Mouse (Mus musculus): ENCODE results near the gene Gpr3. TPM values are rescaled to one million over a fixed set of nuclear protein-coding genes. Genes with fewer than 3 reads are reported as not detected.
A peak's percentile ranks its signal among the peaks of the same experiment; 100 is the strongest.

The Gpr3 gene
- polyA plus RNA-seq, 1 experiment from 2014 or later = 0.34 TPM

GRCm38 (mm10) chr4:133184031-133184897 is 28.1 kb downstream of the Gpr3 start:
- peaks cover 27% of the 10 kb centered on the region for H3K36me3 ChIP-seq

GRCm38 (mm10) chr4:133182439-133183033 is 29.8 kb downstream of the Gpr3 start:
- no peak overlapping the region for H3K9ac ChIP-seq
- H3K27ac ChIP-seq = peak overlapping the region; percentile 32; the same call in 1 of the 2 replicates
- peaks cover 19% of the 10 kb centered on the region for H3K36me3 ChIP-seq
- no peaks in the 10 kb centered on the region for H3K27me3 ChIP-seq
- ATAC-seq (replicated peaks; ENCODE audit: insufficient number of reproducible peaks, insufficient read depth, low FRiP score, low read depth) = no peak
- no peaks in the 10 kb centered on the region for H3K9me3 ChIP-seq (replicated peaks)
- no peak overlapping the region for H3K4me2 ChIP-seq
- no peak overlapping the region for H3K4me3 ChIP-seq
- peaks cover 45% of the 10 kb centered on the region for H3K4me1 ChIP-seq (replicated peaks)
- WGBS = 75% methylated on average over 8 of the region's 8 CpGs

More at GRCm38 (mm10) chr4:133184031-133184897, 28.1 kb downstream of the Gpr3 start:
- H3K27me3 ChIP-seq = no peaks in the 10 kb centered on the region
- H3K4me1 ChIP-seq (replicated peaks) = peaks cover 40% of the 10 kb centered on the region
- no peak overlapping the region for H3K4me3 ChIP-seq
- H3K9me3 ChIP-seq (replicated peaks) = no peaks in the 10 kb centered on the region
- H3K9ac ChIP-seq = no peak overlapping the region
- H3K4me2 ChIP-seq = no peak overlapping the region
- 56% methylated on average over 14 of the region's 14 CpGs for WGBS
- peak overlapping the region; percentile 76 for H3K27ac ChIP-seq
- ATAC-seq (replicated peaks; ENCODE audit: insufficient number of reproducible peaks, insufficient read depth, low FRiP score, low read depth) = no peak

GRCm38 (mm10) chr4:133179258-133179657 is 33.1 kb downstream of the Gpr3 start:
- Histone ChIP-seq H3K27ac (no peak overlapping the region), H3K27me3 (no peaks in the 10 kb centered on the region), H3K4me1 (replicated peaks) (peaks cover 55% of the 10 kb centered on the region), H3K36me3 (peaks cover 7% of the 10 kb centered on the region), H3K9ac (no peak overlapping the region), H3K4me3 (no peak overlapping the region), H3K9me3 (replicated peaks) (no peaks in the 10 kb centered on the region), H3K4me2 (no peak overlapping the region)
- ATAC-seq (replicated peaks; ENCODE audit: insufficient number of reproducible peaks, insufficient read depth, low FRiP score, low read depth) = no peak
- WGBS = 90% methylated on average over 7 of the region's 7 CpGs

- H3K4me3 ChIP-seq = no peak overlapping the region
- 73% methylated on average over 5 of the region's 5 CpGs for whole genome bisulfite sequencing
- H3K27me3 ChIP-seq = no peaks in the 10 kb centered on the region
- H3K4me2 ChIP-seq = no peak overlapping the region
- no peak overlapping the region for H3K27ac ChIP-seq
- no peaks in the 10 kb centered on the region for H3K9me3 ChIP-seq (replicated peaks)
- H3K4me1 ChIP-seq (replicated peaks) = peaks cover 50% of the 10 kb centered on the region
- ATAC-seq (replicated peaks; ENCODE audit: insufficient number of reproducible peaks, insufficient read depth, low FRiP score, low read depth) = no peak
- H3K9ac ChIP-seq = no peak overlapping the region
- H3K36me3 ChIP-seq = peaks cover 7% of the 10 kb centered on the region
Measured at GRCm38 (mm10) chr4:133178305-133178704, 34.0 kb downstream of the Gpr3 start.

DNA sequence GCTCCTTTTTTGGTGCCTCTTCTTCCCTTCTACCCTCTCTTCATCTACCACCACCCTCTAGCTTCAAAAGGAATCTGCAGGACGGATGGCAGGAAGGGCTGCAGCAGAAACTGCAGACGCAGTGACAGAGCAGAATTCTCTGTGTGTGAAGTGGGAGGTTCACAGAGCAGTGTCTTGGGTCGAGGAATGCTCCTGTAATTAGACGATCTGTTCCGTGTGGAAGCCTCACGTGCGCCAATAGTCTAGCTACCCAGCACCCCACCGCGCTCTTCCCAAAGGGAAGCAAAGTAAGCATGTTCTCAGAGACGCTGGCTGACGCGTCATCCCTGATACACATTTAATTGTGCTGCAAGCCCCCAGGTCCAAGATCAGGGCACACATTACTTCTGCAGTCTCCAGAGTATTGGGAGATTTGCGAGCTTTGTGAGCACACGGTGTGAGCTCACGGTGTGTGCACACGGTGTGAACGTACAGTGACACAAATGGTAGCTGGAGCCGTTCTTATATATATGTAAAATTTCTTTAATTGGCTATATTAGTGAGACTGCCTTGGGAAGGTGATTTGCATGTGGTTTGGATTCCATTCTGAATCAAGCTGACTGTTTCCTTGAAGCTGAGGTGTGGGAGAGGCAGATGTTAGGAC is 35.5 kb downstream of the Gpr3 start:
- peak overlapping the region; percentile 31; the same call in 1 of the 2 replicates for H3K4me2 ChIP-seq
- no peak overlapping the region for H3K4me3 ChIP-seq
- 0 out of 2 replicates have a peak, but pooled peaks have one; percentile 28 for ATAC-seq (replicated peaks; ENCODE audit: insufficient number of reproducible peaks, insufficient read depth, low FRiP score, low read depth)
- no peak overlapping the region; the same call in 1 of the 2 replicates for H3K9ac ChIP-seq
- H3K36me3 ChIP-seq = peaks cover 7% of the 10 kb centered on the region
- H3K9me3 ChIP-seq (replicated peaks) = no peaks in the 10 kb centered on the region
- no peaks in the 10 kb centered on the region for H3K27me3 ChIP-seq
- peak overlapping the region; percentile 57 for H3K27ac ChIP-seq
- peaks cover 50% of the 10 kb centered on the region for H3K4me1 ChIP-seq (replicated peaks)
- 64% methylated on average over 18 of the region's 18 CpGs for whole genome bisulfite sequencing

DNA sequence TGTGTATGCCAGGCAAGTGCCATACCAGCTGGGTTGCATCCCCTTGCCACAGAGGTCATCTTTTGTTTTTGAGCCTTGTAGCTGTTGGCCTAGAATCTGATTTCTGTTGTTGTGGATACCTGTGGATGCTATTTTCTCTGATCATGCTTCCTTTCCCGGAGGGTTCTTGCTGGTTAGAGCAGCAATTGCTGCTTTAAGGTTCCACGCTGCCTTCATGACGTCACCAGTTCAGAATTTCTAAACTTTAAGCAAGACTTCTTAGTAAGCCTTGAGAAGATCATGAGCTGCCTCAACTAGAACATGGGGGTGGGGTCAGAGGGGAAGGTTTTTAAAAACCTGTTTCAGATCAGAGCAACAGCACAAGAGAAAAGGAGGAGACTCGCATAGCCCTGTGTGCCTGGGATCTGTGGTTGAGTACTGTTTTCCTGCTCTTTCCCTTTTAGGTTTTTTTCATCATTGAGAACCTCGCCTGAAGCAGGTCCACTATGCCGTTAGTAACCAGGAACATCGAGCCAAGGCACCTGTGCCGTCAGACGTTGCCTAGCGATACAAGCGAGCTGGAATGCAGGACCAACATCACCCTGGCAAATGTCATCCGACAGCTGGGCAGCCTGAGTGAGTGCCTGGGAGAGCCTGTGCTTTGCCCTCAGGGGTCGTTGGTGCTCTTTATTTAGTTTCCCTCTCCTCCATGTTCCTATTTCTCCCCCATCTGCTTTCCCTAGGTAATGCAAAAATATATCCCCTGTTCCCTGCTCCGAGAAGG is 36.2 kb downstream of the Gpr3 start:
- Histone ChIP-seq H3K9ac (no peak overlapping the region; the same call in 1 of the 2 replicates), H3K4me2 (peak overlapping the region; percentile 31; the same call in 1 of the 2 replicates), H3K4me3 (no peak overlapping the region), H3K27ac (peak overlapping the region; percentile 57), H3K4me1 (replicated peaks) (peaks cover 54% of the 10 kb centered on the region), H3K9me3 (replicated peaks) (no peaks in the 10 kb centered on the region), H3K36me3 (peaks cover 7% of the 10 kb centered on the region), H3K27me3 (no peaks in the 10 kb centered on the region)
- 36% methylated on average over 14 of the region's 14 CpGs for WGBS
- ATAC-seq (replicated peaks; ENCODE audit: insufficient number of reproducible peaks, insufficient read depth, low FRiP score, low read depth) = peak; percentile 74

DNA sequence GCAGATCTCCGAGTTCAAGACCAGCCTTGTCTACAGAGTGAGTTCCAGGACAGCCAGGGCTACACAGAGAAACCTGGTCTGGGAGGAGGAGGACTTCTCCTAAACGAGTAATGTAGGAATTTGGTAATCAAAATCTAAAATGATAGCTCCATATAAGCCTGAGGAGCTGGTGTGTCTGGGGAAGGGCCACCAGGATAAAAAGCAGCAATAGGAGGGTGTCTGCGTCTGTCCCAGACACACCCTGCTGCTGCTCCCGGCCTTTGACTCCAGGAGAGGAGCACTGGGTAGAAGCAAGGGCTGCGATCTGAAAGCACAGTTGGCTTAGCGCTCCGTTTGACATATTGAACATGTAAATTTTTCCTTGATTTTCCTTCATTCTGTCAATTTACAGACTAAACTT is 37.1 kb downstream of the Gpr3 start:
- Histone ChIP-seq H3K4me1 (replicated peaks) (peaks cover 62% of the 10 kb centered on the region), H3K36me3 (peaks cover 7% of the 10 kb centered on the region), H3K9me3 (replicated peaks) (no peaks in the 10 kb centered on the region), H3K4me2 (no peak overlapping the region), H3K27ac (peak overlapping the region; percentile 57), H3K4me3 (no peak overlapping the region), H3K27me3 (no peaks in the 10 kb centered on the region), H3K9ac (no peak overlapping the region)
- WGBS = 72% methylated on average over 7 of the region's 7 CpGs
- no peak for ATAC-seq (replicated peaks; ENCODE audit: insufficient number of reproducible peaks, insufficient read depth, low FRiP score, low read depth)

DNA sequence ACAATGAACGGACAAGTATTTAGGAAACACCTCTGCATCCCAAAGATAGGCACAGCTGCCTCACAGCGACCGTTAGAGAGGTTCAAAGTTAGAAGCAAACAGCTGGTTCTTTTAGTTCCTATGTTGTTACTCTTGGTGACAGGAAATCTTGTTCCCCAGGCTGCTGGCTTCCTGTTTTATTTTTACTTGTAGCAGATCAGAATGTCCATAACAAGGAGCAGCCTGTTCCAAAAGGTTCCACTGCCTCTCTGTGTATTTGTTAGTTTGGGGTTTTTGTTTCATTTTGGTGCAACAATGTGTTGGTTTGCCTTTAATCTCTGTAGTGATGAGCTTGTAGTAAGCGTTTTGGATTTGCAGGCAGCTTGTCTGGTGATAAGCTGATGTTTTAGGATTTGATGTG is 38.0 kb downstream of the Gpr3 start:
- H3K9ac ChIP-seq = no peak overlapping the region
- WGBS = 25% methylated on average over 4 of the region's 4 CpGs

DNA sequence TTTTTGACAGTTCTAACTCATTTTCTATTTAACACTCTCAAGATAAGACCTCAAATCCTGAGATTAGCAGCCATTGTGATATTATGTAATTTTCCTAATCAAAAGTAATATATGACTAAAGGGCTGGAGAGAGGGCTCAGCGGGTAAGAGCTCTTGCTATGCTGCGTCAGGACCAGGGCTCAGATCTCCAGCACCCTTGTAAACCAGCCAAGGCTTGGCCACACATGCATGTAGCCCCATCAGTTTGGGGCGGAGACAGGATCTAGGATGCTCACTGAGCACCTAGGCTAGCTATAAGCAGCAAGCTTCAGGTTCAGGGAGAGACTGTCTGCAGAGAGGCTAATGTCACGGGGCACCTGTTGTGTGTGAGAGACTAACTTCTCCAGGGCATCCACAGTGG is 39.9 kb downstream of the Gpr3 start:
- peaks cover 70% of the 10 kb centered on the region for H3K4me1 ChIP-seq (replicated peaks)
- no peak overlapping the region for H3K4me2 ChIP-seq
- no peak overlapping the region for H3K9ac ChIP-seq
- no peak for ATAC-seq (replicated peaks; ENCODE audit: insufficient number of reproducible peaks, insufficient read depth, low FRiP score, low read depth)
- H3K27me3 ChIP-seq = no peaks in the 10 kb centered on the region
- peak overlapping the region; percentile 14 for H3K27ac ChIP-seq
- H3K4me3 ChIP-seq = no peak overlapping the region
- H3K9me3 ChIP-seq (replicated peaks) = no peaks in the 10 kb centered on the region
- peaks cover 3% of the 10 kb centered on the region; the same call in 1 of the 2 replicates for H3K36me3 ChIP-seq
- WGBS = 85% methylated on average over 4 of the region's 4 CpGs

More for the DNA sequence above, 38.0 kb downstream of the Gpr3 start:
- H3K4me3 ChIP-seq = no peak overlapping the region
- H3K4me2 ChIP-seq = peak overlapping the region; percentile 37
- ATAC-seq (replicated peaks; ENCODE audit: insufficient number of reproducible peaks, insufficient read depth, low FRiP score, low read depth) = no peak
- H3K4me1 ChIP-seq (replicated peaks) = peaks cover 72% of the 10 kb centered on the region
- no peaks in the 10 kb centered on the region for H3K9me3 ChIP-seq (replicated peaks)
- H3K36me3 ChIP-seq = peaks cover 7% of the 10 kb centered on the region
- H3K27me3 ChIP-seq = no peaks in the 10 kb centered on the region
- peak overlapping the region; percentile 72 for H3K27ac ChIP-seq

GRCm38 (mm10) chr4:133170616-133171015 is 41.7 kb downstream of the Gpr3 start:
- no peak overlapping the region for H3K9ac ChIP-seq
- H3K27ac ChIP-seq = 0 out of 2 replicates have a peak overlapping the region, but pooled peaks have one; percentile 67
- H3K4me3 ChIP-seq = no peak overlapping the region
- H3K27me3 ChIP-seq = no peaks in the 10 kb centered on the region
- ATAC-seq (replicated peaks; ENCODE audit: insufficient number of reproducible peaks, insufficient read depth, low FRiP score, low read depth) = no peak
- H3K4me2 ChIP-seq = no peak overlapping the region
- H3K4me1 ChIP-seq (replicated peaks) = peaks cover 67% of the 10 kb centered on the region
- H3K9me3 ChIP-seq (replicated peaks) = no peaks in the 10 kb centered on the region
- H3K36me3 ChIP-seq = no peaks in the 10 kb centered on the region
